Mouse (Mus musculus) intestine, embryonic 16.5 days (tissue): ENCODE measurements around the gene Gabpa. TPM values are rescaled to one million over a fixed set of nuclear protein-coding genes. Genes with fewer than 3 reads are reported as not detected.

ENCODE experiments used
- ATAC-seq: fragments of 200-750 bp; cut with Nextera tagmentation; 2 replicates; pipeline ENCODE4 v1.8.0; 2017; ENCODE audit warnings: moderate TSS enrichment, moderate library complexity
- H3K27ac ChIP-seq: fragments of 300-500 bp; sonication (generic); 2 replicates; pipeline ENCODE4 v1.5.1; 2014; ENCODE audit warnings: mild to moderate bottlenecking, low read length
- H3K27me3 ChIP-seq: fragments of 300-500 bp; sonication (generic); replicated peaks from 2 replicates; pipeline ENCODE4 v1.6.1; 2014; ENCODE audit warnings: low read length, control low read depth, mixed read lengths; ENCODE audit not compliant: control insufficient read depth, insufficient read depth
- H3K36me3 ChIP-seq: fragments of 300-500 bp; sonication (generic); 2 replicates; pipeline ENCODE4 v1.6.1; 2014; ENCODE audit warnings: low read length, control low read depth; ENCODE audit not compliant: control insufficient read depth, insufficient read depth
- H3K4me1 ChIP-seq: fragments of 300-500 bp; sonication (generic); 2 replicates; pipeline ENCODE4 v1.6.1; 2014; ENCODE audit warnings: low read length, control low read depth, mixed read lengths; ENCODE audit not compliant: control insufficient read depth, insufficient read depth
- H3K4me2 ChIP-seq: fragments of 300-500 bp; sonication (generic); 2 replicates; pipeline ENCODE4 v1.6.1; 2014; ENCODE audit warnings: low read depth, low read length, control low read depth
- H3K4me3 ChIP-seq: fragments of 300-500 bp; sonication (generic); 2 replicates; pipeline ENCODE4 v1.5.1; 2014; ENCODE audit warnings: mild to moderate bottlenecking, low read length
- H3K9ac ChIP-seq: fragments of 300-500 bp; sonication (generic); 2 replicates; pipeline ENCODE4 v1.6.1; 2014; ENCODE audit warnings: low read depth, low read length
- H3K9me3 ChIP-seq: fragments of 300-500 bp; sonication (generic); 2 replicates; pipeline ENCODE4 v1.6.1; 2016; ENCODE audit warnings: low read length, control low read depth; ENCODE audit not compliant: control insufficient read depth
- WGBS: fragments of 180-500 bp; shearing (Covaris S2); extraction: QIAGEN DNeasy Blood & Tissue Kit; methylation state at CpG from one replicate; pipeline ENCODE4 v1.1.7; 2014; 5-methylcytosine and 5-hydroxymethylcytosine counted together
- polyA plus RNA-seq: library from polyadenylated mRNA; unstranded; fragments of >200 nt; fragmentation: Nextera tagmentation; extraction: Ambion mirVana; gene quantifications from 2 replicates; pipeline ENCODE4 v1.2.1, GENCODE M21; 2015

Gabpa gene
- polyA plus RNA-seq, 1 experiment from 2014 or later = 24.3 TPM

DNA sequence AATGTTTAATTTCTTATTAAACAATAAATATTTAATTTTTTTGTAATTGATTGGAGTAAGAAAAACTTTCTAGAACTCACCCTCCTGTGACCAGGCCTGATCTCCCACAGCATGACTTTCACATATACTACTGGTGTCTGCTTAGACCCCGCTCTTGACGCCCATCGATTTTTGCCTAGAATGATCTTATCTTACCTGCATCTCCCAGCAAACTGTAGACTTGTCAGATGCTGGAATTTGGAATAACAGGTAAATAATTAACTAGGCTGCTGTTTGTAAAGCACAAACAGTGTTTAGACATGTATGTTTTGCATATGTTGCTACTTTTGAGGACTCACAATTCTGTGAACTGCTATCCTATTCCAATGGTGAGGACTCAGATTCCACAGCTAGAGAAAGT is 28.6 kb upstream of the Gabpa start:
- WGBS = 86% methylated on average over 3 of the region's 3 CpGs
- Histone ChIP-seq H3K36me3 (no peaks in the 10 kb centered on the region), H3K9me3 (no peaks in the 10 kb centered on the region), H3K4me2 (no peak overlapping the region), H3K4me3 (no peak overlapping the region), H3K4me1 (no peaks in the 10 kb centered on the region), H3K27ac (no peak overlapping the region), H3K9ac (no peak overlapping the region), H3K27me3 (no peaks in the 10 kb centered on the region)
- no peak for ATAC-seq

DNA sequence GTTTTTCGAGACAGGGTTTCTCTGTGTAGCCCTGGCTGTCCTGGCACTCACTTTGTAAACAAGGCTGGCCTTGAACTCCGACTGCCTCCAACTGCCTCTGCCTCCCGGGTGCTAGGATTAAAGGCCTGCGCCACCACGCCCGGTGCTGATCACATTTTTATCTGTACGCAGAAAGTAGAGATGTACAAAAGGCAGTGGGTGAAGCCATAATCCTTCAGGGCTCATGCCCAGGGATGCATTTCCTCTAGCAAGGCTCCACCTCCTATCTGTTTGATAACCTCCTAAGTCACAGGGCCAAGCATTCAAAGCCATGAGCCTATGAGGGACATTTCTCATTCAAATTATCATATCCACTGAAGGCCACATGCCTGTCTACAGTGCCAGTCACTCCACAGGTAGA is 26.9 kb upstream of the Gabpa start:
- no peak overlapping the region for H3K27ac ChIP-seq
- H3K36me3 ChIP-seq = no peaks in the 10 kb centered on the region
- no peaks in the 10 kb centered on the region for H3K27me3 ChIP-seq
- WGBS = 88% methylated on average over 7 of the region's 7 CpGs
- no peak overlapping the region for H3K4me3 ChIP-seq
- no peaks in the 10 kb centered on the region for H3K9me3 ChIP-seq
- H3K4me1 ChIP-seq = no peaks in the 10 kb centered on the region
- no peak for ATAC-seq
- H3K9ac ChIP-seq = no peak overlapping the region
- no peak overlapping the region for H3K4me2 ChIP-seq

DNA sequence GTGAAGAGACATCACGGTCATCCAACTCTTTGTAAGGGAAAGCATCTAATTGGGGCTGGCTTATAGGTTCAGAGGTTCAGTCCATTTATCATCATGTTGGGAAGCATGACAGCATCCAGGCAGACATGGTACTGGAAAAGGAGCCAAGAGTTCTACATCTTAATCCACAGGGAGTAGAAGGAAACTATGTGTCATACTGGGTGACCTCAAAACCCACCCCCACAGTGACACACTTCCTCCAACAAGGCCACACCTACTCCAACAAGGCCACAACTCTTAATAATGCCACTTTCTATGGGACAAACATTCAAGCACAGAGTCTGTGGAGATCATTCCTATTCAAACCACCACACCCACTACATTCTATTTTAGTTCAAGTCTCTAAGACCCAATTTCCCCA is 24.5 kb upstream of the Gabpa start:
- H3K27ac ChIP-seq = no peak overlapping the region
- no peaks in the 10 kb centered on the region for H3K27me3 ChIP-seq
- no peak overlapping the region for H3K9ac ChIP-seq
- H3K4me3 ChIP-seq = no peak overlapping the region
- H3K4me1 ChIP-seq = no peaks in the 10 kb centered on the region
- ATAC-seq = no peak
- 83% methylated on average over 1 of the region's 1 CpGs for WGBS
- H3K4me2 ChIP-seq = no peak overlapping the region
- H3K36me3 ChIP-seq = no peaks in the 10 kb centered on the region
- H3K9me3 ChIP-seq = no peaks in the 10 kb centered on the region

GRCm38 (mm10) chr16:84813852-84814251 is 20.9 kb upstream of the Gabpa start:
- H3K4me1 ChIP-seq = no peaks in the 10 kb centered on the region
- no peaks in the 10 kb centered on the region for H3K9me3 ChIP-seq
- no peak overlapping the region for H3K4me2 ChIP-seq
- H3K27ac ChIP-seq = no peak overlapping the region
- no peaks in the 10 kb centered on the region for H3K36me3 ChIP-seq
- H3K27me3 ChIP-seq = no peaks in the 10 kb centered on the region
- WGBS = 70% methylated on average over 8 of the region's 8 CpGs
- no peak for ATAC-seq
- no peak overlapping the region for H3K9ac ChIP-seq
- no peak overlapping the region for H3K4me3 ChIP-seq

DNA sequence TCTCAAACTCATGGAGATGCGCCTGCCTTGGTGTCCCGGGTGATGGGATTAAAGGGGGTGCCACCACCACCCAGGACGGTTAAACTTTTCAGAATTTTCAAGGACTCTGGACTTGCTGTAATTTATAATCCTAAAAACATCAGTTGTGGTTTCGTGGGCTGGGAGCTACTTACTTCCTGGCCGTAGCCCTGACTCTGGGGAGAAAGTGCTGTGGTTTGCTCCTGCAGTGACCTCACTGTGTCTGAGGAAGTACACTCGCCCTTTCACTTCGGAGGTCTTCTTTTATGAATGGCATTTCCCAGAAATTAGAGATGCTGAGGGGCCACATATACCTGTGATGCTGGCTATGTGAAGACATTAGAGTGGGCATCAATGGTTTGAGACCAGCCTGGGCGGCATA is 20.2 kb upstream of the Gabpa start:
- Histone ChIP-seq H3K9me3 (no peaks in the 10 kb centered on the region), H3K4me1 (no peaks in the 10 kb centered on the region), H3K9ac (no peak overlapping the region), H3K4me2 (no peak overlapping the region), H3K4me3 (no peak overlapping the region), H3K27ac (no peak overlapping the region), H3K27me3 (no peaks in the 10 kb centered on the region), H3K36me3 (no peaks in the 10 kb centered on the region)
- 78% methylated on average over 8 of the region's 8 CpGs for whole genome bisulfite sequencing
- no peak for ATAC-seq

GRCm38 (mm10) chr16:84817423-84817822 is 17.3 kb upstream of the Gabpa start:
- ATAC-seq = peak; percentile 31; the same call in 1 of the 2 replicates
- WGBS = 40% methylated on average over 7 of the region's 7 CpGs
- no peaks in the 10 kb centered on the region for H3K4me1 ChIP-seq
- H3K27ac ChIP-seq = no peak overlapping the region
- no peak overlapping the region for H3K4me2 ChIP-seq
- no peak overlapping the region for H3K9ac ChIP-seq
- no peaks in the 10 kb centered on the region for H3K36me3 ChIP-seq
- no peak overlapping the region for H3K4me3 ChIP-seq
- H3K27me3 ChIP-seq = no peaks in the 10 kb centered on the region
- no peaks in the 10 kb centered on the region for H3K9me3 ChIP-seq

- H3K27me3 ChIP-seq = no peaks in the 10 kb centered on the region
- peak; percentile 88 for ATAC-seq
- no peak overlapping the region; the same call in 1 of the 2 replicates for H3K27ac ChIP-seq
- H3K9me3 ChIP-seq = no peaks in the 10 kb centered on the region
- peaks cover 13% of the 10 kb centered on the region for H3K36me3 ChIP-seq
- H3K9ac ChIP-seq = no peak overlapping the region
- no peak overlapping the region for H3K4me3 ChIP-seq
- no peak overlapping the region for H3K4me2 ChIP-seq
- 65% methylated on average over 6 of the region's 6 CpGs for WGBS
- H3K4me1 ChIP-seq = no peaks in the 10 kb centered on the region
Observed at GRCm38 (mm10) chr16:84825009-84825408, 9.7 kb upstream of the Gabpa start.

DNA sequence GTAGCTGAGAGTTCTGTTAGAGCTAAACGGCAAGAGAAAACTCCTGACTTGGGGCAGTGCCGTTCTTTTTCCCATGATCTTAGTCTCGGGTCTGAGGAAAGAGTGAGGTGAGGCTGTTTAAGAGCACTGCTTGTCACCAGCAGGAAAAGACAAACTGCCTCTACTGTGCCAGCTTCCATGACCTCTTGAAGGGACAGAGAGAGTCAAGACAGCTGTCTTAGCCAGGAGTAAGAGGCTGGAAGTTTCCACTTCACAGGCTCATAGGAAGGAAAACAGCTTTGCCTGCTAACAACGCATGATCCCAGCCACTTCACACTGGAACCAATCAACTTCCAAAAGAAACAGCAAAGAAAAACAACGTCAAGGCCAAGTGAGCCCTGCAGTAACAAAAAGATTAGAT is 3.0 kb upstream of the Gabpa start:
- WGBS = 75% methylated on average over 5 of the region's 5 CpGs
- no peak overlapping the region for H3K4me2 ChIP-seq
- no peak for ATAC-seq
- no peak overlapping the region for H3K27ac ChIP-seq
- H3K9me3 ChIP-seq = no peaks in the 10 kb centered on the region
- H3K4me1 ChIP-seq = peaks cover 7% of the 10 kb centered on the region; the same call in 1 of the 2 replicates
- no peak overlapping the region for H3K9ac ChIP-seq
- no peaks in the 10 kb centered on the region for H3K27me3 ChIP-seq
- peaks cover 18% of the 10 kb centered on the region for H3K36me3 ChIP-seq
- no peak overlapping the region for H3K4me3 ChIP-seq

DNA sequence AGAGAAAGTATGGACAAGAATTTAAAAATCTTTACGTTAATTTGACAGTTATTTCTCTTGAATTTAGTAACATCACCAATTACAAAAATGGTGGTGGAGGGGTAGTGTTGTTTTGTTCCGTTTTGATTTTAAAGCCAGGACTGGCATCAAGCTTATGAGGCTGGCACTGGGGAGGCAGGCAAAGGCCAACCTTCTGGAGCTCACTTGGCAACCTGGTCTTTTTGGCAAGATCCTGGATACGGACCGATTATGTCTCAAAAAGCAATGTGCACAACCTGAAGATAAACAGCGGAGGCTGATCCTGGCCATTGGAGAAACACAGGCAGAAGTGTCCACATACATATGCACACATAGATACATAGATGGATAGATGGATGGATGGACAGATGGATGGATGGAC is 2.0 kb upstream of the Gabpa start:
- Histone ChIP-seq H3K4me3 (no peak overlapping the region), H3K27ac (no peak overlapping the region), H3K9me3 (no peaks in the 10 kb centered on the region), H3K4me1 (peaks cover 8% of the 10 kb centered on the region; the same call in 1 of the 2 replicates), H3K9ac (no peak overlapping the region), H3K36me3 (peaks cover 18% of the 10 kb centered on the region), H3K27me3 (no peaks in the 10 kb centered on the region), H3K4me2 (no peak overlapping the region)
- WGBS = 93% methylated on average over 5 of the region's 5 CpGs
- ATAC-seq = no peak

DNA sequence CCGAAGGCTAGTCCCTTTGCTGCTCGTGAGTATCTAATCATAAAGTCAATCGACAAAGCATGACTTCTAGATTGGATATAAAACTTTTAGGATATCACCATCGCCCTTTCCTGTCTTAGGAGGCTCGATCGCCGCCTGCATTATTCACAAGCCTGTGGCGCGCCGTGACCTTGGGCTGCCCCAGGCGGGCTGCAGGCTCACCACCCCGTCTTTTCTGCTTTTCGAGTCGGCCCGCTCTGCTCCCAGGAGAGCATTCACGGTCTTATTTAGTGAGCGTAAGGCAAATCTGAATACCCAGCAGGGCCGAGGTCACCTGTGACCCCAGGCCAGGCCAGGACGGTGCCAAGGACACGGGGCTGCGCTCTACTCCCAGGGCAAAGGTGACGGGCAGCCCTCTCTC is 381 bp upstream of the Gabpa start:
- Histone ChIP-seq H3K36me3 (peaks cover 11% of the 10 kb centered on the region; the same call in 1 of the 2 replicates), H3K4me2 (peak overlapping the region; percentile 65), H3K9ac (peak overlapping the region; percentile 100), H3K4me3 (peak overlapping the region; percentile 96), H3K27ac (peak overlapping the region; percentile 100), H3K27me3 (no peaks in the 10 kb centered on the region), H3K9me3 (no peaks in the 10 kb centered on the region), H3K4me1 (peaks cover 8% of the 10 kb centered on the region; the same call in 1 of the 2 replicates)
- 1% methylated on average over 22 of the region's 22 CpGs for WGBS
- no peak; the same call in 1 of the 2 replicates for ATAC-seq
